Mouse (Mus musculus): Measurements from ENCODE around the gene Clk1.

- TF ChIP-seq CEBPB (IDR thresholded peaks at IDR 0.05; ENCODE audit: insufficient read depth, poor library complexity, severe bottlenecking), result no peak
- no peak for TF ChIP-seq E2F4 (IDR thresholded peaks at IDR 0.05; ENCODE audit: insufficient read depth)
- no peak for TF ChIP-seq MAX (IDR thresholded peaks at IDR 0.05; ENCODE audit: low read depth)
- no peak for TF ChIP-seq POLR2A (IDR thresholded peaks at IDR 0.05; ENCODE audit: insufficient read length, low read depth)
- no peak for TF ChIP-seq POLR2AphosphoS2 (IDR thresholded peaks at IDR 0.05; ENCODE audit: insufficient read length, low read depth)
- no peak for TF ChIP-seq REST (IDR thresholded peaks at IDR 0.05; ENCODE audit: insufficient read depth, insufficient read length)
- TF ChIP-seq MYOG (IDR thresholded peaks at IDR 0.05; ENCODE audit: control insufficient read depth in 1 of 3, insufficient read depth in 1 of 3, insufficient read length in 2 of 3, low read depth in 2 of 3), result no peak
These were observed 36.7 kb upstream of the Clk1 start for GRCm38 (mm10) chr1:58460566-58460965.
